In the genomic region with DNA sequence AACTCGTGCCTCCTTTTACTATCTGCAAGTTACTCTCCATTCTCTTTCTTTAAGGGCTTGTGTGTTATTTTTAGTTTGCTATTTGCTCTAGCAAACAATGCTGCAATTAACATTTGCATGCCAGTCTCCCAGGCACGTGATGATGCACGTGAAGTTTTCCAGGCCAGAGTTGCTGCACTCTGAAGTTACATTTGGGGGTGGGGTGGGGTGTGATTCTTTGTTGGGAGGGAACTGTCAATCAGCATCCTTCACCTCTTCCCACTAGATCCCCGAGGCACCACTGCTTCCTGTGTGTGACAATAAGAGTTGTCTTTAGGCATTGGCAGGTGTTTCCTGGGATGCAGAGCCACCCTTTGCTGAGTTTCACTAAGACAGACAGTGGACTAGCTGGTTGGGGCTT, we compare ENCODE assay signal across 21 mouse cellular contexts.
"Had no signal": no experiment of that assay in that cellular context is flagged by ENCODE, and none has a peak within 500 bp of the region (broad histone marks: within the 10 kb centered on the region; RNA-seq: fewer than 3 reads in every experiment).

No protein-coding gene starts in this region.

- H3K36me3 ChIP-seq: liver, embryonic 12.5 days; liver, embryonic 15.5 days; lung, embryonic 15.5 days; neural tube, embryonic 12.5 days; neural tube, embryonic 15.5 days had no signal

- H3K4me2 ChIP-seq: liver, embryonic 12.5 days; liver, embryonic 15.5 days; lung, embryonic 15.5 days; midbrain, embryonic 11.5 days; neural tube, embryonic 12.5 days; neural tube, embryonic 15.5 days had no signal

- H3K27me3 ChIP-seq: liver, embryonic 12.5 days; liver, embryonic 15.5 days; lung, embryonic 15.5 days; megakaryocyte, embryonic 14.5 days; neural tube, embryonic 12.5 days; neural tube, embryonic 15.5 days had no signal

- H3K9me3 ChIP-seq: liver, embryonic 12.5 days; liver, embryonic 15.5 days; lung, embryonic 15.5 days; megakaryocyte, embryonic 14.5 days; neural tube, embryonic 12.5 days; neural tube, embryonic 15.5 days had no signal

- DNase-seq: kidney, adult 11 months; kidney, postnatal 14 days; layer of hippocampus, postnatal 36 days; lung, adult 18-20 months; lung, postnatal 10 days; lung, postnatal 36 days; midbrain, embryonic 14.5 days; right cerebral cortex, adult 18-20 months; right cerebral cortex, postnatal 14 days; right cerebral cortex, postnatal 4 days; thymus, adult 2 months; thymus, postnatal 14 days had no signal

- H3K27ac ChIP-seq: left cerebral cortex, adult 2 months; liver, embryonic 12.5 days; liver, embryonic 15.5 days; lung, embryonic 15.5 days; neural tube, embryonic 12.5 days; neural tube, embryonic 15.5 days; stomach, postnatal 0 days had no signal

- H3K4me3 ChIP-seq: left cerebral cortex, adult 2 months; liver, embryonic 12.5 days; liver, embryonic 15.5 days; lung, embryonic 15.5 days; megakaryocyte, embryonic 14.5 days; neural tube, embryonic 12.5 days; neural tube, embryonic 15.5 days had no signal

- H3K4me1 ChIP-seq: liver, embryonic 12.5 days; liver, embryonic 15.5 days; lung, embryonic 15.5 days had no signal

- H3K9ac ChIP-seq: liver, embryonic 12.5 days; liver, embryonic 15.5 days; lung, embryonic 15.5 days; neural tube, embryonic 12.5 days; neural tube, embryonic 15.5 days had no signal

- ATAC-seq: liver, embryonic 12.5 days had no signal
